Mouse (Mus musculus) retina, postnatal 1 day (tissue): ENCODE results near the gene Trip10.
"Not testable (repeated sequence)": the region's sequence is repeated elsewhere in the genome, so short reads cannot be mapped to it uniquely, and the experiment has no call there.

Experiments used
- DNase-seq: peaks from one replicate; pipeline ENCODE4 v3.0.0-alpha.2; 2012

Trip10 gene

GRCm38 (mm10) chr17:57264972-57265945 is 16.0 kb downstream of the Trip10 start:
- DNase-seq = peak; percentile 47

GRCm38 (mm10) chr17:57267556-57268126 is 18.4 kb downstream of the Trip10 start:
- DNase-seq = no peak

- DNase-seq = no peak
Measured at GRCm38 (mm10) chr17:57271301-57271700, 22.0 kb downstream of the Trip10 start.

- DNase-seq = no peak
Measured at GRCm38 (mm10) chr17:57273846-57274245, 24.6 kb downstream of the Trip10 start.

- DNase-seq = peak; percentile 6
Measured at GRCm38 (mm10) chr17:57274686-57275085, 25.4 kb downstream of the Trip10 start.

- DNase-seq = peak; percentile 81
Measured at GRCm38 (mm10) chr17:57275111-57275996, 26.1 kb downstream of the Trip10 start.

GRCm38 (mm10) chr17:57275997-57276351 is 26.7 kb downstream of the Trip10 start:
- DNase-seq = peak; percentile 24

- DNase-seq = peak; percentile 90
Measured at GRCm38 (mm10) chr17:57276634-57277121, 27.4 kb downstream of the Trip10 start.

GRCm38 (mm10) chr17:57277598-57278261 is 28.5 kb downstream of the Trip10 start:
- not testable (repeated sequence) for DNase-seq

- DNase-seq = no peak
Measured at GRCm38 (mm10) chr17:57278537-57278936, 29.3 kb downstream of the Trip10 start.

GRCm38 (mm10) chr17:57278943-57279590 is 29.8 kb downstream of the Trip10 start, which contains the start of gene Vav1:
Vav1 (plus strand) TSS chr17:57279100.
- DNase-seq = no peak

- DNase-seq = no peak
Measured at GRCm38 (mm10) chr17:57279591-57280224, 30.5 kb downstream of the Trip10 start.

- DNase-seq = no peak
Measured at GRCm38 (mm10) chr17:57280411-57280810, 31.2 kb downstream of the Trip10 start.

- DNase-seq = no peak
Measured at GRCm38 (mm10) chr17:57283906-57284305, 34.7 kb downstream of the Trip10 start.

GRCm38 (mm10) chr17:57285077-57285476 is 35.8 kb downstream of the Trip10 start:
- no peak for DNase-seq

GRCm38 (mm10) chr17:57286718-57287355 is 37.6 kb downstream of the Trip10 start:
- no peak for DNase-seq

- DNase-seq = no peak
Measured at GRCm38 (mm10) chr17:57289252-57289651, 40.0 kb downstream of the Trip10 start.

- no peak for DNase-seq
Measured at GRCm38 (mm10) chr17:57290001-57290670, 40.9 kb downstream of the Trip10 start.

GRCm38 (mm10) chr17:57290671-57291055 is 41.4 kb downstream of the Trip10 start:
- DNase-seq = no peak

- no peak for DNase-seq
Measured at GRCm38 (mm10) chr17:57292302-57292701, 43.0 kb downstream of the Trip10 start.
